Mouse (Mus musculus) CD4-positive helper T cell, adult 2 months (primary cell): Measurements from ENCODE around the gene Gjb4.
A peak's percentile ranks its signal among the peaks of the same experiment; 100 is the strongest.

Source experiments
- DNase-seq: peaks from one replicate; pipeline ENCODE4 v3.0.0-alpha.2; 2012; ENCODE audit warnings: low read depth, missing footprints, low spot score

The Gjb4 gene

GRCm38 (mm10) chr4:127349560-127350300, 4.2 kb downstream of the Gjb4 start:
- no peak for DNase-seq

- no peak for DNase-seq
Measured at GRCm38 (mm10) chr4:127345000-127345399, 8.9 kb downstream of the Gjb4 start.

DNA sequence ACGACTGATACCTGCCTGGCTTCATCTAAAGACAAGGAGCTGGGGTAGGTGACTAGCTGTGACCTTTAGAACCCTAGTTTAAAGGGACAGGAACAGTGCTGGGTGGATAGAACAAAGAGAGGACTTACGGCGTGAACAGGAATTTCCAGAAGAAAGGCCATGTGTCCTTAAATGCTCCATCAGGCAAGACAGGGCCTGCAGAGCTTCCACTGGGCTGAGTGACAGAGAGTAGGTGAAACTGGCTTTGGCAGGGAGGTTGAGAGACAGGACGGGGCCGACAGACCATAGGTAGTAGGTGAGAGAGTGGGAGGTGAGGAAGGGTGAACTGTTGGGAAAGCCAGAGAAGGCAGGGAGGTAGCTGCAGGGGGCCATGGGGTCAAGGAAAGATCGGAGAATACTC, 12.5 kb downstream of the Gjb4 start:
- DNase-seq, result no peak

GRCm38 (mm10) chr4:127337668-127338067, 16.2 kb downstream of the Gjb4 start:
- no peak for DNase-seq

DNA sequence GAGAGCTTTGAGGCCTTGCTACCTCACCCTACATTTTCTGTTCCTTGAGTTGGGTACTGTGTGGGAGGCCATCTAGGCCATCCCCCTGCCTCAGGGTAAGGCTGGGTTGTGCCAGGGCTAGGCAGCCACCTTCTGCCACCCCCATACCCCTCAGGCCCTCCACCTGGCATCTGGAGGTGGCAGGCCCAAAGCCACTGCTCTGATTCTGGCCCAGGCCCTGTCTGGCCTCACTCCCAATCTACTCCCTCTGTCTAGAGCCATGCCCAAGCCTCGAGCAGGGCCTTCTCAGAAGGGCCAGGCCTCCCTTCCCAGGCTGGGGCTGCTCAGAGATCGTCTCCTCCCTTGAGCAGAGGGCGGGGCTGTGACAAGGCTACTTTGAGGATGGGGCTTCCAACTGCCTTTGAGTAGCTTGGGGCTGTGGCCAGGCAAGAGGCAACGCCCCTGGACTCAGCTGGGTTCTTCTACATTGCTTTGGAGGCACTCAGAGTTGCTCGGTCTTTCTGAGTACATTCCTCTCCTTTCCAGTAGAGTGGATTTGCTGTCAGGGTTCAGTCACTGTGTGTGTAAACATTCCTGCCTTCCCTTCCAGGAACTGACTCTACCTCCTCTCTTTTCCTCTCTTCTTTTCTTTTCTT, 18.9 kb downstream of the Gjb4 start:
- DNase-seq, result no peak

DNA sequence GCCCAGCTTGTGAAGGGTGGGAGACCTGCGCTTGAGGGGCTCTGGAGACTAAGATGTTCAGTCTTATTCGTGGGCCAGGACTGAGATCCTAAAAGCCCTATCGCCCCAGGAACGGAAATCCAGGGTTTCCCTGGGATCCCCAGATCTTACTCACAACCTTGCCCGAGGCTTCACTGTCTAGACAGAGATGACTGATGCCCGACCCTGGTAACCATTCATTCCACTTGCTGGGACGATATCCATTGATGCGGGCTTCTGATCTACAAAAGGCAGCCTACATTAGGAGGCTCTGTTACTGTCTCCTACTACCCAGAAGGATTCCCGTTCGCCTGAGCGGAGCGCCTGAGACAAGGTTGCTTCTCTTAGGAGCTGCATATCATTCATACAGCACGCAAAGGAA, 22.7 kb downstream of the Gjb4 start:
- no peak for DNase-seq

GRCm38 (mm10) chr4:127330181-127331100, 23.4 kb downstream of the Gjb4 start, which contains the start of gene Gjb3:
Gjb3 (minus strand) TSS chr4:127330844.
- no peak for DNase-seq

DNA sequence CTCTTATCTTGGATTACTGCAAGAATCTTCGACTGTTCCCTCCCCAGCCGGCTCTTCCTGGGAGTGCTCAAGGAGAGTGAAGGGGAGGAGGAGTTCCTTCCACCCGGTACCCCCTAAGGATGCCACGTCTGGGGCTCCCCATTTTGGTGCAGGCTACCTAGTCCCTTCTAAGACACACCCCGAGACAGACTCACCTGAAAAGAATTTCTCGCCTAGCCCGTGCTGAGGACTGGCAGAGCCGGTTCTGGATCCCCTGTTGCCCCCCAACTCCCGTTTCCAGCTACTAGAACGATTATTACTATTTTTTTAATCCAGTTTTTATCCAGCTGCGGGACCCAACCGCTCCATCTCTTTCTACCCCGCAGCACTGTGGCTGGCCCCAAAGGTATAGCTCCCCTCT, 24.1 kb downstream of the Gjb4 start:
- DNase-seq, result no peak

- no peak for DNase-seq
Measured at GRCm38 (mm10) chr4:127329046-127329445, 24.8 kb downstream of the Gjb4 start.

GRCm38 (mm10) chr4:127328378-127328777, 25.5 kb downstream of the Gjb4 start:
- DNase-seq, result no peak

- DNase-seq, result no peak
Measured at GRCm38 (mm10) chr4:127327749-127328148, 26.1 kb downstream of the Gjb4 start.

- no peak for DNase-seq
Measured at GRCm38 (mm10) chr4:127327258-127327657, 26.6 kb downstream of the Gjb4 start.

- no peak for DNase-seq
Measured at GRCm38 (mm10) chr4:127325276-127325675, 28.6 kb downstream of the Gjb4 start.

DNA sequence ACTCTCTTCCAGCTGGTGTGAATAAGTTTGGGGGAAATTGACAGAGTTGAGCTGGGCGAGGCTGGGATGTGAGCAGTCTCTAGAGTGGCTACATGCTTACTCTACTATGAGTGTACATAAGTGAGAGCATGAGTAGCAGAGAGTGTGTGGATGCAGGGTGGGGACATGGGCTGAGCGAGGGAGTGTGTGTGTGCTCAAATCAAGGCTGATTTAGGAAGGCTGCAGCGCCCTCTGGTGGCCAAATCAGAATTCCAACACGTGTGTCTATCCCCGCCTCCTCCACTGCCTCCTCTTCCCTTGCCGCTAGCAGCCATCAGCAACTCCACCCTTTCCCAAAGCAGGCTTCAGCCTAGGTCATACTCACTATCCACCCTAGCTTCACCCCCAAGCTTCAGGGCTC, 29.1 kb downstream of the Gjb4 start:
- DNase-seq, result peak; percentile 43

- DNase-seq, result no peak
Measured at GRCm38 (mm10) chr4:127324296-127324695, 29.6 kb downstream of the Gjb4 start.

DNA sequence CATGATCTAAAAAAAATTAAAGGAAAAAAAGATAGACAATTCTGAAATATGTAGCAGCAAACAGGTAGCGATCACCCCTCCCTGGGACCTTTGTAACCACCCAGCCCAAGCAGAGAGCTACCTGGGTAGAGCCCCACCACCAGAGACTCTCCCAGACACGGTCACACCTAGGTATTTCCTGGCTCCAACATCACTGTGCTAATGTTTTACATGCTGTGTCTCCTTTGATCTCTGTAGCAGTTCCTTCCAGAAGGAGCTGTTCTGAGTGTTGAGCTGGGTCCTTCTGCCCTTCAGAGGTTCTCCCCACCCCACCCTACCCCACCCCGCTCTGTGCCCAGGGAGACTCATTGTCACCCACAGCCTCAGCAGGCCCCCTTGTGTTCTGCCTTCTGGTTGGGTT, 30.2 kb downstream of the Gjb4 start:
- no peak for DNase-seq

DNA sequence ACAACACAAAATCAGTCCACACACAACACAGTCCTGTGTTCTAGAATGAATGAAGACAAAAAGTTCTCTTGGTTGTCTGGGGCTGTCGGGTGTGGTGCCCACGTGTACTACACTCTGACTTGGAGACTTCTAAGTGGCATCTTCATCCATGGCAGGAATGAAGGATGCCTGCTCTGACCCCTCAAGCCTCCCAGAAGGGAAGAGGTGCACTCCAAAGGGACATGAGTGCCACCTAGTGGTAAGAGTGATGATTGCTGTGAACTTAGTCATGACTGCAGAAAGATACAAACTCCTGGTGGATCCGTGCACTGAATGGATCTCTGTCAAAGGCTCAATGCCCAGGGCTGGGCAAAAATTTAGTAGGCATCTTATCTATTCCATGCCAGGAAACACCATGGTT, 34.3 kb downstream of the Gjb4 start:
- DNase-seq, result peak; percentile 36

DNA sequence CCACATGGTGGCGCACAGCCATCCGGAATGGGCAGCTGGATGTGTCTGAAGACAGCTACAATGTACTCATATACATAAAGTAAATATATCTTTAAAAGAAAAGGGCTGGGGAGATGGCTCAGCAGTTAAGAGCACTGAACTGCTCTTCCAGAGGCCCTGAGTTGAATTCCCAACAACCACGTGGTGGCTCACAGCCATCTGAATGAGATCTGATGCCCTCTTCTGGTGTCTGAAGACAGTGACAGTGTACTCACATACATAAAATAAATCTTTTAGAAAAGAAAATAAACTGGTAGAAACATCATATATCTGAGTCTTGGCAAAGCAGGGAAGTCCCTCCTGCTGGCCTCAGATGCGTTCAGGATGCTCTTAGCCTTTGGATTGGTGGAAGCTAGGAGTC, 36.7 kb downstream of the Gjb4 start:
- no peak for DNase-seq

DNA sequence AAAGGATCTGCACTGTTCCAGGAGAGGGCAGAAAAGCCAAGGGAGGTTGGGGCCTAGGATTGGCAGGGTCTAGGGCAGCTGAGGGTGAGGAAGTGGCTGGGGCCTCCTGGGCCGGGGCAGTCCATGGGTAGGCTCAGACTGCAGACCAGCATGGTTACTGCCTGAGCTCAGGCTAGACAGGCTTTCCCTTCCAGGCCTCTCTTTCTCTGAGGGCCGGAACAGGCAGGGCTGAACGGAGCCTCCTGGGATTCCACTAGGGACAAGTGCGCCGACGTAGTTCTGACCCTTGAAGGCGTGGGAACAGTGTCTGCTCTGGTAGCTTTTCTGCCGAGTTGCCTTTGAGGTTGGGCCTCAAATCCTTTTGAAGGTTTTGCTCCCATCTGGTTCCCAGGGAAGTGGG, 38.1 kb downstream of the Gjb4 start:
- no peak for DNase-seq

- no peak for DNase-seq
Measured at GRCm38 (mm10) chr4:127314585-127314984, 39.3 kb downstream of the Gjb4 start.

GRCm38 (mm10) chr4:127313861-127314260, 40.0 kb downstream of the Gjb4 start, which contains the start of gene Gja4:
Gja4 (minus strand) TSS chr4:127314039.
- peak; percentile 42 for DNase-seq

GRCm38 (mm10) chr4:127312349-127312748, 41.5 kb downstream of the Gjb4 start:
- no peak for DNase-seq
